Mouse (Mus musculus) hindbrain, embryonic 16.5 days (tissue): ENCODE data around the gene Tgfa. TPM values are rescaled to one million over a fixed set of nuclear protein-coding genes. Genes with fewer than 3 reads are reported as not detected.
A peak's percentile ranks its signal among the peaks of the same experiment; 100 is the strongest.

Source experiments
- ATAC-seq: fragments of 200-750 bp; cut with Nextera tagmentation; 2 replicates; pipeline ENCODE4 v1.8.0; 2017; ENCODE audit warnings: moderate TSS enrichment, moderate library complexity
- H3K27ac ChIP-seq: fragments of 300-500 bp; sonication (generic); 2 replicates; pipeline ENCODE4 v1.5.1; 2014; ENCODE audit warnings: low read depth, mild to moderate bottlenecking, control low read depth, low read length, moderate library complexity
- H3K27me3 ChIP-seq: fragments of 300-500 bp; sonication (generic); replicated peaks from 2 replicates; pipeline ENCODE4 v1.6.1; 2014; ENCODE audit warnings: low read length; ENCODE audit not compliant: control insufficient read depth, insufficient read depth
- H3K36me3 ChIP-seq: fragments of 300-500 bp; sonication (generic); 2 replicates; pipeline ENCODE4 v1.6.1; 2014; ENCODE audit warnings: mild to moderate bottlenecking, low read length, moderate library complexity, mixed read lengths; ENCODE audit not compliant: control insufficient read depth, insufficient read depth
- H3K4me1 ChIP-seq: fragments of 300-500 bp; sonication (generic); 2 replicates; pipeline ENCODE4 v1.6.1; 2014; ENCODE audit warnings: low read depth, low read length; ENCODE audit not compliant: control insufficient read depth, insufficient read depth
- H3K4me2 ChIP-seq: fragments of 300-500 bp; sonication (generic); 2 replicates; pipeline ENCODE4 v1.6.1; 2014; ENCODE audit warnings: mild to moderate bottlenecking, low read length, control low read depth, moderate library complexity
- H3K4me3 ChIP-seq: fragments of 300-500 bp; sonication (generic); 2 replicates; pipeline ENCODE4 v1.5.1; 2014; ENCODE audit warnings: mild to moderate bottlenecking, low read length, control low read depth, moderate library complexity
- H3K9ac ChIP-seq: fragments of 300-500 bp; sonication (generic); 2 replicates; pipeline ENCODE4 v1.6.1; 2014; ENCODE audit warnings: low read depth, mild to moderate bottlenecking, control low read depth, low read length, moderate library complexity
- H3K9me3 ChIP-seq: fragments of 300-500 bp; sonication (generic); 2 replicates; pipeline ENCODE4 v1.6.1; 2014; ENCODE audit warnings: mild to moderate bottlenecking, low read length, moderate library complexity; ENCODE audit not compliant: control insufficient read depth
- WGBS: fragments of 180-500 bp; shearing (Covaris S2); extraction: QIAGEN DNeasy Blood & Tissue Kit; methylation state at CpG from one replicate; pipeline ENCODE4 v1.1.7; 2014; 5-methylcytosine and 5-hydroxymethylcytosine counted together
- polyA plus RNA-seq: library from polyadenylated mRNA; unstranded; fragments of >200 nt; fragmentation: Nextera tagmentation; extraction: Ambion mirVana; gene quantifications from 2 replicates; pipeline ENCODE4 v1.2.1, GENCODE M21; 2015

The Tgfa gene
- polyA plus RNA-seq, 1 experiment from 2014 or later, result 17.8 TPM

DNA sequence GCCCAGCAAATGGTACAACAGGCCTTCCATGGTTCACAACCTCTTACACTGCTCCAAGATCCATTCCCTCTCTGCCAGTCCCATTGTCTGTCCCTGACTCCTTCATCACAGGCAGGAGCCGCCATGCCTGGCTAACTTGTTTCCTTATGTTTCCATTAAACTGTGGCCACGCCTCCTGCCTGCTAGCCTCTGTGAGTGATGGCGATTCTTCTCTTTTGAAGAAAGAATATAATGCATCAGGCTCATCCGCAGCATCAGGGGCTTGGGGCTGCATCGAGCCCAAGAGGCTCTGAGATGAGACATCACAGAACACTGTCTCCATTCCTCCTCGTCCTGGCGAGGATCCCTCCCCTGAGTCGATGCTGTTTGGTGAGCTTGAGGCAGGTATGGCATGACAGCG is 13.0 kb upstream of the Tgfa start:
- H3K9ac ChIP-seq, result no peak overlapping the region
- H3K4me2 ChIP-seq, result no peak overlapping the region
- H3K4me1 ChIP-seq, result no peaks in the 10 kb centered on the region
- H3K27ac ChIP-seq, result no peak overlapping the region
- no peak overlapping the region for H3K4me3 ChIP-seq
- H3K36me3 ChIP-seq, result no peaks in the 10 kb centered on the region
- H3K27me3 ChIP-seq, result no peaks in the 10 kb centered on the region
- no peak for ATAC-seq
- WGBS, result 57% methylated on average over 9 of the region's 9 CpGs
- no peaks in the 10 kb centered on the region for H3K9me3 ChIP-seq

DNA sequence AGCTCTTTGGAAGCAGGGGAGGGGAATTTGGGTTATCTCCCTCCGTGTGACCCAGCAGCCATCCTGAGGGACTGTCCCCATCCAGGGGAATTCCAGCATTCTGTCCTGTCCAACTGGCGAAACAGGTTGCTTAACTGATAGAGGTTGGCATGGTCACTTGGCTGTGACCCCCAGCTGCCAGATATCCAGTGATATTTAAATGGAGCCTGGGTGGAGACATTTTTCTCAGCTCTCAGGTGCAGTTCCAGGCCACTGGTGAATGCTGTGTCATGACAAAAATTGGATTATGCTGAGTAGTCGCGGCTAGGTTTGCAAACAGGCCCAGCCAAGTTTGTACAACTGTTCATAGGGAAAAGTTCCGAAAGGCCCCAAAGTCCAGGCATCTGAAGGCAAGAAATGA is 12.4 kb upstream of the Tgfa start:
- Histone ChIP-seq H3K27me3 (no peaks in the 10 kb centered on the region), H3K9me3 (no peaks in the 10 kb centered on the region), H3K36me3 (no peaks in the 10 kb centered on the region), H3K4me1 (no peaks in the 10 kb centered on the region), H3K9ac (no peak overlapping the region), H3K4me3 (no peak overlapping the region), H3K4me2 (no peak overlapping the region), H3K27ac (no peak overlapping the region)
- WGBS, result 90% methylated on average over 5 of the region's 5 CpGs
- ATAC-seq, result no peak

DNA sequence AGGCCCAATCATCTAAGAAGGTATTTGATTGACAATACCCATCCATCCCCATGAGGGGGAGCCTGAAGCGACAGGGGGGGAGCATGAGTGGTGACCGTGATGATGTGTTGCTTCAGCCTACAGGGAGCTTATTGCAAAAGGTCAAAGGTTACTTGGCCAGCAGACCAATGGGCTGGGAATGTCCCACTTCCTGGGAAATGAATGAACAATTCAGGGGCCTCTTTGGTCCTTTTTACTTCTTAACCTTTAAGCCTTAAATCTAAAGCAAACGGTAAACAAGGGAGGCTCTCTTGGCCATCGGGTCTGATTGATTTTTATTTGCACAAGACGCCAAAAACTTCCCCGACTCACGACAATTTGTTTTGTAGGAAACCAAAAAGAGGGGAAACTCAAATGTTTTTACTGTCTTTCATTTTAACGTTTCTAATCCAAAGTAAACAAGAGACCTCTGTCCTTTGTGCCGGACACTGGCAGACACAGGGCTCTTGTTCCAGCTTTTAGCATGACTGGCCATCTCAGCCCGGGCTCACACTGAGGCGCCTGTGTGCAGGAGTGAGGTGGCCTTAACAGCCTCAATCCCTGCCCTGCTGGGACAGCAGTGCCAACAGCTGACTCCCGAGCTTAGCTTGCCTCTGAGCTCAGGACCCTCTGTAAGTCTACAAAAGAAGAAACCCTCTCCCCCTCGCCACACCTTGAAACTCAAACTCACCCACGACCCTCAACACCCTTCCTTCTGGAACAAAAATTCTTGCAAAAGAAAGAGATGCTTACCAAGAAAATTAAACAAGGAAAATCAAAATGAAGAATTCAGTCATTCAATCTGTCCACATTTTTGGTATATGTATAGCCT is 8.7 kb upstream of the Tgfa start:
- Histone ChIP-seq H3K4me3 (no peak overlapping the region), H3K4me1 (no peaks in the 10 kb centered on the region), H3K9ac (no peak overlapping the region), H3K27me3 (no peaks in the 10 kb centered on the region), H3K36me3 (no peaks in the 10 kb centered on the region), H3K4me2 (no peak overlapping the region), H3K9me3 (no peaks in the 10 kb centered on the region), H3K27ac (no peak overlapping the region)
- WGBS, result 50% methylated on average over 14 of the region's 14 CpGs
- ATAC-seq, result no peak

DNA sequence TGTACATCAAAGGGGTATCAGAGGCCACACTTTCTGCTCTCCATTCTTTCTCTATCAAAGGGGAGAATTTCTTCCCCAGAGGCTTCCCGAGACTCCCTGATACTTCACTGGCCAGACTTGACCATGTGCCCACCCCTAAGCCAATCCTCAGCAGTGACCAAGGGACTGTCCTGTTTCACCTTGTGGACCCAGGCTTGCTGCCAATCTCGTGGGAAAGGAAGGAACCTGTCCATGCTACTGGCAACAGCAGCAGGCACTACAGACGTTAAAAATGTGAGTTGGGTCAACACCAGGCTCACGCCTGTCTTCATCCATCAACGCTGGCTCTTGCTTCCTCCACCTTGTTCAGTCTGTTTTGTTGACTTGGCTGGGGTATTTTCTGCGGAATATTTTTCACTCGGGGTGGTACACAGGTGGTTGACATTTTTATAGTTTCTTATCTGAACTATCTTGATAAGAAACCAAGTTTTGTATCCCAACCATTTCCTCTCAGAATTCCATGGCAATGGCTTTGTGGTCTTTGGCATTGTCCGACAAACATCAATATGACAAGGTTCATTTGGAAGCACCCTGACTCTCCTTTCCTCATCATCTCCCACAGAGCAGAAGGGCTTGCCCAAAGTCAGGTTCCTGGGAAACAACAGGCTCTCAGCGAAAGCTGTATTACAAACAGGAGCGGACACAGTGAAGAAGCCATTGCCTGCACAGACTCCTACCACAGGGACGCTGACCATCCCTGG is 6.1 kb upstream of the Tgfa start:
- ATAC-seq, result no peak
- Histone ChIP-seq H3K36me3 (no peaks in the 10 kb centered on the region), H3K4me2 (no peak overlapping the region), H3K27me3 (0 out of 2 replicates have a peak, but pooled peaks cover 3% of the 10 kb centered on the region), H3K27ac (no peak overlapping the region), H3K9ac (no peak overlapping the region), H3K9me3 (no peaks in the 10 kb centered on the region), H3K4me3 (no peak overlapping the region), H3K4me1 (no peaks in the 10 kb centered on the region)
- 87% methylated on average over 11 of the region's 11 CpGs for WGBS

DNA sequence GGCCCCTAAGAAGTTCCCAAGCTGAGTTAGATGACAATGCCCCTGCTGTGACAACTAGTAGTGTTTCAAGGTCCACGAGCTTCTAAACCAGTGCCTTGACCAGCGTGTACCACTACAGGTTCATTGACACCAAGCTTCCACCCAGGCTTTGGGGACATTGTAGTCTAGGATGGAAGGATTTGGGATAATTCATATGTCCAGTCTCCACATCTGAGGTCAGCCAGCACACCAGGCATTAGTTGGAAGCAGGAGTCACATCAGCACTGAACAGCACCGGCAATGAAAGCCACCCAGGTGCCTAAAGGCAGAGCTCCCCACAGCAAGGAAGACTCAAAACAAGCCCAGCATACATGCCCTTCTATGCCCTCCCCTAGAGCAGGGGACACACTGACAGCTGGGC is 4.4 kb upstream of the Tgfa start:
- Histone ChIP-seq H3K4me1 (peaks cover 4% of the 10 kb centered on the region), H3K4me2 (no peak overlapping the region), H3K9ac (no peak overlapping the region), H3K9me3 (no peaks in the 10 kb centered on the region), H3K36me3 (no peaks in the 10 kb centered on the region), H3K27me3 (0 out of 2 replicates have a peak, but pooled peaks cover 3% of the 10 kb centered on the region), H3K27ac (no peak overlapping the region), H3K4me3 (no peak overlapping the region)
- no peak for ATAC-seq
- 89% methylated on average over 3 of the region's 3 CpGs for WGBS

DNA sequence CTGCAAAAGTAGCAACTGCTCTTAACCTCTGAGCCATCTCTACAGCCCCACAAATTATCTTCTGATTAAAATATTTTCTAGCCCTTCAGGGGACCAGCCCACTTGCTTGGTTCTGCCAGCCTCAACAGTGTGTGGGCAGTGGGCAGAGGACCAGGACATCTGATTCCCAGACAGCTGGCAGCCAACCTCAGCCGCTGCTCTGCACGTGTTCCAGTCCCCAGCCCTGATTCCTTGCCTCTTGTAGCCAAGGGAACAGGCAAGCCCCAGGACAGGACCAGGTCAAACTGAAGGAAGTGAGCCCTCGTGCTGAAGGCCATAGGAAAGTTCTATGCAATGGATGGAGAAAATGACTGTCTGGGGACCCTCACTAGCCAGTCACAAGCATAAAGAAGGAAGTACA is 2.0 kb upstream of the Tgfa start:
- Histone ChIP-seq H3K4me1 (peaks cover 13% of the 10 kb centered on the region), H3K36me3 (no peaks in the 10 kb centered on the region), H3K27me3 (peaks cover 3% of the 10 kb centered on the region; the same call in 1 of the 2 replicates), H3K9ac (no peak overlapping the region), H3K9me3 (no peaks in the 10 kb centered on the region), H3K4me3 (no peak overlapping the region), H3K4me2 (no peak overlapping the region), H3K27ac (no peak overlapping the region)
- no peak for ATAC-seq
- 74% methylated on average over 3 of the region's 3 CpGs for WGBS

DNA sequence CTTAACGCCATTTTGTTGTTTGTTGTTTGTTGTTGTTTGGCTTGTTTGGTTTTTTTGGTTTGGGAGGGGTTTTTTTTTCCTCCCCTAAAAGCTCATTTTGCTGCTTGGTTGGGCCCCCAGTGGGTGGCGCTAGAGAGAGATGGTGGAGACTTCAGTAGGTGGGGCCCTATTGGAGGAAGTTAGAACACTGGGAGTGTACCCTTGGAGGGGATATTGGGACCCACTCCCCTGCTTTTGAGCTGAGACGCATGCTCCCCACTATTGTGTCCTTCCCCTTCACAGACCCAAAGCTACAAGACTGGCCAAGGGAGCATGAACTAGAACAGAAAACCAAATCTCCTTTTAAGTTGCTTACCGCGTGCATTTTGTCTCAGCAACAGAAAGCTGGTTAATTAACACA is 1.1 kb upstream of the Tgfa start:
- Histone ChIP-seq H3K4me3 (no peak overlapping the region), H3K4me2 (no peak overlapping the region), H3K9me3 (no peaks in the 10 kb centered on the region), H3K27ac (no peak overlapping the region), H3K4me1 (peaks cover 13% of the 10 kb centered on the region), H3K9ac (no peak overlapping the region), H3K27me3 (peaks cover 3% of the 10 kb centered on the region; the same call in 1 of the 2 replicates), H3K36me3 (no peaks in the 10 kb centered on the region)
- 50% methylated on average over 5 of the region's 5 CpGs for WGBS
- no peak for ATAC-seq

DNA sequence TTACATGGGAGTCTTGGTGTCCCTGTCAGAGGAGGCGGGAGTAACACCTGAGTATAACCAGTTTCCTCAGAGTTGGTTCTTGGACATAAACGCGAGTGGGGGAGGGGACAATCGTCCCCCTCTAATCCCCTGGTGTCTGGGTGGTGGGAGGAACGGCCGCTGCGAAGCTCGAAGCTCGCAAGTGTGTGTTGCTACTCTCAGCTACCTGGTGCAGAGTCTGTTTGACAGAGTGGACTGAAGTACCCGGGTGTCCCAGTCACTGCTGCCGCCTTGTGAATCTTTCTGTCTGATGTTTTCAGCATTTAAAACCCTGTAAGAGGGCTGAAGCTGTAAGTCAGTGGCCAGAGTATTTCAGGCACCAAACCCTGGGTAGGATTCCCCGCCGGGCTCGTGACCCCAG is 1.0 kb downstream of the Tgfa start:
- Histone ChIP-seq H3K4me3 (peak overlapping the region; percentile 73), H3K4me2 (peak overlapping the region; percentile 96), H3K9ac (peak overlapping the region; percentile 82), H3K27me3 (peaks cover 3% of the 10 kb centered on the region; the same call in 1 of the 2 replicates), H3K36me3 (no peaks in the 10 kb centered on the region), H3K4me1 (peaks cover 13% of the 10 kb centered on the region), H3K9me3 (no peaks in the 10 kb centered on the region), H3K27ac (no peak overlapping the region)
- 7% methylated on average over 14 of the region's 14 CpGs for WGBS
- ATAC-seq, result no peak

DNA sequence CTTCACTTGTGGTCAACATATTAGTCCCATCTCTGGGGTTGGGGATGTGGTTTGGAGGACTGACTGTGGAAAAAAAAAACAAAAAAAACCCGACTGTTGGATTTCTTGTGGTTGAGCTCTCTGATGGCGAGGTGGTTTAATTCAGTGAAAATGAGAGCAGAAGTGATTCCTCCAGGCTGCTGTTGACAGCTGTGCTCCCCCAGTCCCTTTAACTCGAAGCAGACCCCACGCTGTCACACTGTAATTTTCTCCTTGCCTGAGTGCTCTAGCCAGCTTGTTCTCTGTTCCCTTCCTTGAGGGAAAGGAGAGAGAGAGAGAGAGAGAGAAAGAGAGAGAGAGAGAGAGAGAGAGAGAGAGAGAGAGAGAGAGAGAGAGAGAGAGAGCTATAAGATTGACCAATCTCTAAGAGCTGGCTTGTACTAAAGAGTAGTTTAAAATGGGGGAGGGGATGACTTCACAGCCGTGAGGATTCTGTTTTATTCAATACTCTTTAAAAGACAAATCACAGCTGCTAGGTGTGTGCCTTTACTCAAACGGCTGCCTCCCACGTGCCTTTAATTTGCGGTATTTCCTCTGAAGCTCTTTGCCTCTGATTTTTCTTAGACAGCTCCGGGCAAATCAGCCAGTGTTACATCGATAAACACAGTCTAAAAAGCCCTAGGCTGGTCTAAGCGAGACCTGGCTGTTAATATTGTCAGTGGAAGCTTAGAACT is 2.3 kb downstream of the Tgfa start:
- Histone ChIP-seq H3K27me3 (peaks cover 3% of the 10 kb centered on the region; the same call in 1 of the 2 replicates), H3K4me2 (peak overlapping the region; percentile 96)

More for the DNA sequence above, 2.3 kb downstream of the Tgfa start:
- Histone ChIP-seq H3K36me3 (no peaks in the 10 kb centered on the region), H3K4me3 (peak overlapping the region; percentile 0; the same call in 1 of the 2 replicates), H3K4me1 (peaks cover 13% of the 10 kb centered on the region), H3K9me3 (no peaks in the 10 kb centered on the region), H3K9ac (no peak overlapping the region), H3K27ac (no peak overlapping the region)
- no peak for ATAC-seq
- WGBS, result 30% methylated on average over 11 of the region's 11 CpGs
